Mouse (Mus musculus): Measurements from ENCODE around the gene Olfr1458. TPM values are rescaled to one million over a fixed set of nuclear protein-coding genes. Genes with fewer than 3 reads are reported as not detected.

The Olfr1458 gene
- polyA plus RNA-seq (2012; ENCODE audit: insufficient read depth, low replicate concordance), result not detected in 2 replicates

DNA sequence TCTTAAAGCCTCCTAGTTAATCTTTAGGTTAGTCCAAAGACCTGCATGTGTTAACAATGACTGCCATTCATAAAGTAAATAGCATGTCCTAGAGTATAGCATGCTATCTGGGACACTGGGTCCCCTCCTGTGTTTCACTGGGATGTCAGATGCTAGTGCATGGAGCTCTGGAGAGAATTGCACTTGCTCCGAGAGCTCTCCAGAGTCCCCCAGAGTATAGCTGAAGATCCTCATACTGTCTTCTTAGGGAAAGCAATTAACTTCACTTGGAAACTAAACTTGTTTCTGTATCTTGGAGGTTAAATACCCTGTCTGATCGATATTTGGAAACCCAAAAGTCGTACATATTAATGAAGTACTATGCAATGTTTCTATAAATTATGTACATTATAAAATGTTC lies at the start of gene Olfr1458:
Gene Olfr1458 (minus strand): TSS at position 101 of the 400 bp plus-strand sequence.
- H3K4me1 ChIP-seq, result no peaks in the 10 kb centered on the region
- TF ChIP-seq FLI1 (IDR thresholded peaks at IDR 0.05; ENCODE audit: low read length), result no peak
- TF ChIP-seq GATA1 (IDR thresholded peaks at IDR 0.05; ENCODE audit: borderline replicate concordance, low read length), result no peak
- no peak within 1 kb of the TSS for H3K4me3 ChIP-seq (replicated peaks)
- no peaks in the 10 kb centered on the region for H3K27me3 ChIP-seq (replicated peaks)
- H3K9me3 ChIP-seq, result peaks cover 5% of the 10 kb centered on the region; the same call in 1 of the 2 replicates
- no peaks in the 10 kb centered on the region for H3K36me3 ChIP-seq (replicated peaks; ENCODE audit: low read length)

DNA sequence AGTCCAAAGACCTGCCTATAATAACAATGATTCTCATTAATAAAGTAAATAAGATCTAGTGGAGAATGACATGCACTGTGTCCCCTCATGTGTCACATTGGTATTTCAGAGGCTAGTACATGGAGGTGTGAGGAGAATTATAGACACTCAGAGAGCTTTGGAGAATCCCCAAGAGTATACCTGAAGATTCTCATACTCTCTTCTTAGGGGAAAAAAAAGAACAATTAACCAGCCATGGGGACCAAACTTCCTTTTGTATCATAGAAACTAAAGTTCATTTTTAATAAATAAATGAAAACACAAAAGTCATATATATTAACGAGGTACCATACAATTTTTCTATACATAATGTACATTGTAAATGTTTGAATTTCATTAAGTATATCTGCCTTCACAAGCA lies 42.9 kb upstream of the Olfr1458 start, which contains the start of gene Olfr1459:
Gene Olfr1459 (minus strand): TSS at position 101 of the 400 bp plus-strand sequence.
- H3K27me3 ChIP-seq (replicated peaks), result no peaks in the 10 kb centered on the region

DNA sequence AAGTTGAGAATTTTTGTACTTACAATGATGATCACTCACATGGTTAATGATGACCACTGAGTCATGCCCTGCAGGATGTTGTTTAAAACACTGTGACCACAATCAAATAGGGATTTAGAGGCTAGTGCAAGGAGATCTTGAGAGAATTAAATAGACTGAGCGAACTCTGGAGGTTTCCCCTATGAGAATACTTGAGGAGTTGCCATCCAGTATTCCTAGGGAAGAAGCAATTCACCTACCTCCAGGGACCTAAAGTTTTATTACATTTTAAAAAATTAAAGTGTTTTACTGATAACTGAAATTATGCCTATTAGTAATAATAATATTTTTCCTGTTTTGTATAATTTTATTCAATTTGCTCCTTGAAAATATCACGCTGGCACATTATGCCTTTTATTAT lies 8.8 kb downstream of the Olfr1458 start, which contains the start of gene Olfr1457:
Gene Olfr1457 (minus strand): TSS at position 101 of the 400 bp plus-strand sequence.
- Histone ChIP-seq H3K4me1 (no peaks in the 10 kb centered on the region), H3K27me3 (replicated peaks) (no peaks in the 10 kb centered on the region), H3K9me3 (no peaks in the 10 kb centered on the region), H3K4me3 (replicated peaks) (no peak within 1 kb of the TSS), H3K36me3 (replicated peaks; ENCODE audit: low read length) (no peaks in the 10 kb centered on the region)
- TF ChIP-seq FLI1 (IDR thresholded peaks at IDR 0.05; ENCODE audit: low read length), result no peak
- no peak for TF ChIP-seq GATA1 (IDR thresholded peaks at IDR 0.05; ENCODE audit: borderline replicate concordance, low read length)

More for the DNA sequence above, 42.9 kb upstream of the Olfr1458 start, which contains the start of gene Olfr1459:
- Histone ChIP-seq H3K4me3 (replicated peaks) (no peak within 1 kb of the TSS), H3K36me3 (replicated peaks; ENCODE audit: low read length) (no peaks in the 10 kb centered on the region), H3K4me1 (no peaks in the 10 kb centered on the region), H3K9me3 (peaks cover 3% of the 10 kb centered on the region)
- TF ChIP-seq FLI1 (IDR thresholded peaks at IDR 0.05; ENCODE audit: low read length), result no peak

DNA sequence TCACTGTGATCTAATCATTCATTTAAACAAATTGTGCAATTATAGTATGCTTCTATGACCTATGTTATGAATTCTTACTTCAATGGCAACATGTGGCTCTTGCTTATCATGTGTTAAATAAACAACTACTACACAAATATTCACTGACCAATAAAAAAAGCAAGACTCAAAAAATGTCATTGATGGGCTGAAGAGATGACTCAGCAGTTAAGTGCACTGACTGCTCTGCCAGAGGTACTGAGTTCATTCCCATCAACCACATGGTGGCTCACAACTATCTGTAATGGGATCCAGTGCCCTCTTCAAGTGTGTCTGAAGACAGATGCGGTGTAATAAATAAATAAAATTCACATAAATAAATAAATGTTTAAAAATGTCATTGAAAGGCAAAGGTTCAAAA lies 12.7 kb downstream of the Olfr1458 start:
- no peak for TF ChIP-seq FLI1 (IDR thresholded peaks at IDR 0.05; ENCODE audit: low read length)
- no peak for TF ChIP-seq GATA1 (IDR thresholded peaks at IDR 0.05; ENCODE audit: borderline replicate concordance, low read length)
- no peaks in the 10 kb centered on the region for H3K36me3 ChIP-seq (replicated peaks; ENCODE audit: low read length)
- no peak overlapping the region for H3K4me3 ChIP-seq (replicated peaks)
- H3K4me1 ChIP-seq, result no peaks in the 10 kb centered on the region
- peaks cover 3% of the 10 kb centered on the region; the same call in 1 of the 2 replicates for H3K9me3 ChIP-seq
- no peaks in the 10 kb centered on the region for H3K27me3 ChIP-seq (replicated peaks)

DNA sequence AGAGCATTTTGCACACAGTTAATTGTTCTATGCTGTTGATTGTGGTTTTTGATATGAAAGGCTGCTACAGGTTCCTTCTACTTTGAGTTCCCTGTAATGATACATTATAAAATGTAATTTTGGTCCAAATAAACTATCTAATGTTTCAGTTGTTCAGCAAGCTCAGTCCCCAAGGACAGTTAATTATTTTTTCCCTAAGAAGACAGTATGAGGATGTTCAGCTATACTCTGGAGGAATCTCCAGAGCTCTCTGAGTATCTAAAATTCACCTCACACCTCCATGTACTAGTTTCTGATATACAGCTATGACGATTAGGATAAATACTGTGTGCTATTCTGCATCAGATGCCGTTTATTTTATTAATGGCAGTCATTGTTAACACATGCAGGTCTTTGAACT lies 46.3 kb downstream of the Olfr1458 start, which contains the start of gene Olfr1454:
Gene Olfr1454 (plus strand): TSS at position 301 of the 400 bp plus-strand sequence.
- Histone ChIP-seq H3K4me3 (replicated peaks) (no peak within 1 kb of the TSS), H3K4me1 (no peaks in the 10 kb centered on the region), H3K27me3 (replicated peaks) (no peaks in the 10 kb centered on the region), H3K36me3 (replicated peaks; ENCODE audit: low read length) (no peaks in the 10 kb centered on the region), H3K9me3 (peaks cover under 1% of the 10 kb centered on the region; the same call in 1 of the 2 replicates)
- no peak for TF ChIP-seq GATA1 (IDR thresholded peaks at IDR 0.05; ENCODE audit: borderline replicate concordance, low read length)
- TF ChIP-seq FLI1 (IDR thresholded peaks at IDR 0.05; ENCODE audit: low read length), result no peak

Other genes with a start within 250 kb of the Olfr1458 start
- not detected in 2 replicates for gene Olfr1444, start 249.5 kb downstream of the Olfr1458 start, polyA plus RNA-seq (2012; ENCODE audit: insufficient read depth, low replicate concordance)
- gene Olfr1445, start 222.9 kb downstream of the Olfr1458 start, polyA plus RNA-seq (2012; ENCODE audit: insufficient read depth, low replicate concordance), result not detected in 2 replicates
- gene Olfr1446, start 213.3 kb downstream of the Olfr1458 start, polyA plus RNA-seq (2012; ENCODE audit: insufficient read depth, low replicate concordance), result not detected in 2 replicates
- not detected in 2 replicates for gene Olfr1447, start 203.0 kb downstream of the Olfr1458 start, polyA plus RNA-seq (2012; ENCODE audit: insufficient read depth, low replicate concordance)
- gene Olfr1448, start 182.4 kb downstream of the Olfr1458 start, polyA plus RNA-seq (2012; ENCODE audit: insufficient read depth, low replicate concordance), result not detected in 2 replicates
- gene Olfr1449, start 175.9 kb downstream of the Olfr1458 start, polyA plus RNA-seq (2012; ENCODE audit: insufficient read depth, low replicate concordance), result not detected in 2 replicates
- gene Olfr1450, start 156.5 kb downstream of the Olfr1458 start, polyA plus RNA-seq (2012; ENCODE audit: insufficient read depth, low replicate concordance), result not detected in 2 replicates
- gene Olfr1451, start 111.8 kb downstream of the Olfr1458 start, polyA plus RNA-seq (2012; ENCODE audit: insufficient read depth, low replicate concordance), result not detected in 2 replicates
- not detected in 2 replicates for gene Olfr1453, start 78.4 kb downstream of the Olfr1458 start, polyA plus RNA-seq (2012; ENCODE audit: insufficient read depth, low replicate concordance)
- not detected in 2 replicates for gene Olfr1454, start 46.2 kb downstream of the Olfr1458 start, polyA plus RNA-seq (2012; ENCODE audit: insufficient read depth, low replicate concordance)
- gene Olfr1457, start 8.9 kb downstream of the Olfr1458 start, polyA plus RNA-seq (2012; ENCODE audit: insufficient read depth, low replicate concordance), result not detected in 2 replicates
- 0.06 TPM in 1 of 2 replicates, not detected in the other for gene Olfr1459, start 42.8 kb upstream of the Olfr1458 start, polyA plus RNA-seq (2012; ENCODE audit: insufficient read depth, low replicate concordance)
- not detected in 2 replicates for gene Olfr1461, start 56.2 kb upstream of the Olfr1458 start, polyA plus RNA-seq (2012; ENCODE audit: insufficient read depth, low replicate concordance)
- gene Olfr1462, start 79.0 kb upstream of the Olfr1458 start, polyA plus RNA-seq (2012; ENCODE audit: insufficient read depth, low replicate concordance), result not detected in 2 replicates
- not detected in 2 replicates for gene Olfr1463, start 124.6 kb upstream of the Olfr1458 start, polyA plus RNA-seq (2012; ENCODE audit: insufficient read depth, low replicate concordance)
- not detected in 2 replicates for gene Olfr1465, start 208.8 kb upstream of the Olfr1458 start, polyA plus RNA-seq (2012; ENCODE audit: insufficient read depth, low replicate concordance)
- gene Olfr1466, start 232.1 kb upstream of the Olfr1458 start, polyA plus RNA-seq (2012; ENCODE audit: insufficient read depth, low replicate concordance), result not detected in 2 replicates